Mouse (Mus musculus) small intestine, adult 2 months (tissue): ENCODE measurements at regions not wholly inside any gene's neighbourhood (a gene's known extent, or its start where the extent isn't known, plus 50 kb on each side); places are given as distances from the start of the nearest gene placed in this dataset.

Experiments used
- H3K27ac ChIP-seq: fragments of 200-500 bp; 2 replicates; pipeline ENCODE4 v1.5.1; 2012; ENCODE audit warnings: low read depth, low read length, control low read depth, inconsistent platforms; ENCODE audit not compliant: insufficient read depth
- H3K27me3 ChIP-seq: fragments of 200-500 bp; 2 replicates; pipeline ENCODE4 v1.6.1; 2012; ENCODE audit warnings: mild to moderate bottlenecking, moderate library complexity, low read length, inconsistent platforms; ENCODE audit not compliant: control insufficient read depth, insufficient read depth
- H3K36me3 ChIP-seq: fragments of 200-500 bp; 2 replicates; pipeline ENCODE4 v1.6.1; 2012; ENCODE audit warnings: mild to moderate bottlenecking, low read length, control low read depth, inconsistent platforms; ENCODE audit not compliant: control insufficient read depth, insufficient read depth
- H3K4me1 ChIP-seq: fragments of 200-500 bp; 2 replicates; pipeline ENCODE4 v1.6.1; 2012; ENCODE audit warnings: low read length, inconsistent platforms, mixed read lengths; ENCODE audit not compliant: control insufficient read depth, insufficient read depth, insufficient read length
- H3K4me3 ChIP-seq: fragments of 200-500 bp; 2 replicates; pipeline ENCODE4 v1.5.1; 2012; ENCODE audit warnings: low read depth, mild to moderate bottlenecking, control low read depth, inconsistent platforms, low read length, moderate library complexity
- CTCF ChIP-seq: fragments of 200-500 bp; IDR thresholded peaks from 2 replicates; pipeline ENCODE4 v1.5.1; 2012; ENCODE audit warnings: low read depth, mild to moderate bottlenecking, control low read depth, inconsistent platforms, low read length, moderate library complexity, mixed read lengths; ENCODE audit not compliant: insufficient replicate concordance, insufficient read length; ENCODE audit errors: extremely low read depth
- POLR2A ChIP-seq: fragments of 200-500 bp; IDR thresholded peaks from 2 replicates; pipeline ENCODE4 v1.6.1; 2012; ENCODE audit warnings: low read depth, mild to moderate bottlenecking, control low read depth, inconsistent platforms, low read length, moderate library complexity
- WGBS: fragments of 180-500 bp; shearing (Covaris S2); methylation state at CpG from one replicate; pipeline ENCODE4 v1.1.7; 2018; 5-methylcytosine and 5-hydroxymethylcytosine counted together

GRCm38 (mm10) chr17:47065307-47065901 is 55.0 kb upstream of the Ubr2 start:
- WGBS = 82% methylated on average over 4 of the region's 4 CpGs
- Histone ChIP-seq H3K27me3 (no peaks in the 10 kb centered on the region), H3K36me3 (no peaks in the 10 kb centered on the region), H3K27ac (no peak overlapping the region), H3K4me3 (no peak overlapping the region), H3K4me1 (no peaks in the 10 kb centered on the region)
- no peak for TF ChIP-seq POLR2A

- Histone ChIP-seq H3K27ac (no peak overlapping the region), H3K27me3 (no peaks in the 10 kb centered on the region), H3K36me3 (no peaks in the 10 kb centered on the region), H3K4me1 (no peaks in the 10 kb centered on the region), H3K4me3 (no peak overlapping the region)
- 76% methylated on average over 14 of the region's 14 CpGs for WGBS
- TF ChIP-seq POLR2A (no peak), CTCF (no peak)
Observed at GRCm38 (mm10) chr17:47064592-47065306, 54.4 kb upstream of the Ubr2 start.

GRCm38 (mm10) chr17:47064006-47064405 is 53.6 kb upstream of the Ubr2 start:
- TF ChIP-seq POLR2A (no peak), CTCF (no peak)
- Histone ChIP-seq H3K36me3 (no peaks in the 10 kb centered on the region), H3K27me3 (no peaks in the 10 kb centered on the region), H3K27ac (no peak overlapping the region), H3K4me3 (no peak overlapping the region), H3K4me1 (no peaks in the 10 kb centered on the region)
- 66% methylated on average over 4 of the region's 4 CpGs for WGBS

- TF ChIP-seq POLR2A = no peak
- TF ChIP-seq CTCF = no peak
- no peaks in the 10 kb centered on the region for H3K4me1 ChIP-seq
- no peak overlapping the region for H3K4me3 ChIP-seq
- WGBS = 33% methylated on average over 8 of the region's 8 CpGs
- H3K27ac ChIP-seq = no peak overlapping the region
- no peaks in the 10 kb centered on the region for H3K27me3 ChIP-seq
- no peaks in the 10 kb centered on the region for H3K36me3 ChIP-seq
Observed at GRCm38 (mm10) chr17:47061031-47061620, 50.8 kb upstream of the Ubr2 start.
